Mouse (Mus musculus): ENCODE data around the gene 1190005I06Rik. TPM values are rescaled to one million over a fixed set of nuclear protein-coding genes. Genes with fewer than 3 reads are reported as not detected.

The 1190005I06Rik gene
- 4.8 and 15.9 TPM in 2 replicates for polyA plus RNA-seq (2012; rRNA removed)

GRCm38 (mm10) chr8:120647532-120647931, at the start of gene 1190005I06Rik:
1190005I06Rik (minus strand) TSS chr8:120647632.

GRCm38 (mm10) chr8:120668374-120668905, 21.0 kb upstream of the 1190005I06Rik start, which contains the start of gene Emc8:
Emc8 (minus strand) TSS chr8:120668573.

GRCm38 (mm10) chr8:120667561-120668373, 20.3 kb upstream of the 1190005I06Rik start, which contains the start of the genes Gm27021 and Cox4i1:
Gm27021 (minus strand) TSS chr8:120668079.
Cox4i1 (plus strand) TSS chr8:120668222.

GRCm38 (mm10) chr8:120588908-120589771, 58.3 kb downstream of the 1190005I06Rik start, which contains the start of gene Gins2:
Gins2 (minus strand) TSS chr8:120589304.

Other genes starting within 250 kb of the 1190005I06Rik start
- 8.4 and 9.8 TPM in 2 replicates for gene Gins2, start 58.3 kb downstream of the 1190005I06Rik start, polyA plus RNA-seq (2012; rRNA removed)
- 5.9 TPM in 1 of 2 replicates, not detected in the other for gene Gm27021, start 20.4 kb upstream of the 1190005I06Rik start, polyA plus RNA-seq (2012; rRNA removed)
- 478 and 558 TPM in 2 replicates for gene Cox4i1, start 20.6 kb upstream of the 1190005I06Rik start, polyA plus RNA-seq (2012; rRNA removed)
- gene Emc8, start 20.9 kb upstream of the 1190005I06Rik start, polyA plus RNA-seq (2012; rRNA removed), result 43.9 and 57.1 TPM in 2 replicates
- gene Irf8, start 88.7 kb upstream of the 1190005I06Rik start, polyA plus RNA-seq (2012; rRNA removed), result 4.8 and 7.8 TPM in 2 replicates